Mouse (Mus musculus) neural tube, embryonic 14.5 days (tissue): Measurements from ENCODE around the gene Rad52. TPM values are rescaled to one million over a fixed set of nuclear protein-coding genes. Genes with fewer than 3 reads are reported as not detected.

Experiments
- ATAC-seq: fragments of 200-750 bp; cut with Nextera tagmentation; 2 replicates; pipeline ENCODE4 v1.8.0; 2017; ENCODE audit warnings: low read depth, mild to moderate bottlenecking, moderate TSS enrichment, moderate library complexity
- H3K27ac ChIP-seq: fragments of 300-500 bp; sonication (generic); 2 replicates; pipeline ENCODE4 v1.5.1; 2014; ENCODE audit warnings: low read depth, mild to moderate bottlenecking, control low read depth, low read length, moderate library complexity, mixed read lengths
- H3K27me3 ChIP-seq: fragments of 300-500 bp; sonication (generic); 2 replicates; pipeline ENCODE4 v1.6.1; 2014; ENCODE audit warnings: low read length; ENCODE audit not compliant: control insufficient read depth, insufficient read depth
- H3K36me3 ChIP-seq: fragments of 300-500 bp; sonication (generic); 2 replicates; pipeline ENCODE4 v1.6.1; 2014; ENCODE audit warnings: low read length, mixed read lengths; ENCODE audit not compliant: control insufficient read depth, insufficient read depth
- H3K4me1 ChIP-seq: fragments of 300-500 bp; sonication (generic); 2 replicates; pipeline ENCODE4 v1.6.1; 2014; ENCODE audit warnings: low read length; ENCODE audit not compliant: control insufficient read depth, insufficient read depth
- H3K4me2 ChIP-seq: fragments of 300-500 bp; sonication (generic); 2 replicates; pipeline ENCODE4 v1.6.1; 2014; ENCODE audit warnings: mild to moderate bottlenecking, low read depth, low read length, control low read depth
- H3K4me3 ChIP-seq: fragments of 300-500 bp; sonication (generic); 2 replicates; pipeline ENCODE4 v1.5.1; 2014; ENCODE audit warnings: low read depth, low read length, control low read depth, mixed read lengths
- H3K9ac ChIP-seq: fragments of 300-500 bp; sonication (generic); replicated peaks from 2 replicates; pipeline ENCODE4 v1.6.1; 2014; ENCODE audit warnings: low read depth, mild to moderate bottlenecking, control low read depth, low read length, mixed read lengths
- H3K9me3 ChIP-seq: fragments of 300-500 bp; sonication (generic); 2 replicates; pipeline ENCODE4 v1.6.1; 2016; ENCODE audit warnings: low read length; ENCODE audit not compliant: control insufficient read depth
- WGBS: fragments of 180-500 bp; shearing (Covaris S2); extraction: QIAGEN DNeasy Blood & Tissue Kit; methylation state at CpG from one replicate; pipeline ENCODE4 v1.1.7; 2014; 5-methylcytosine and 5-hydroxymethylcytosine counted together
- polyA plus RNA-seq: library from polyadenylated mRNA; unstranded; fragments of >200 nt; fragmentation: Nextera tagmentation; extraction: Ambion mirVana; gene quantifications from 2 replicates; pipeline ENCODE4 v1.2.1, GENCODE M21; 2014

Gene Rad52
- 23.3 and 25.7 TPM in 2 replicates for polyA plus RNA-seq

- Histone ChIP-seq H3K27ac (peak within 1 kb of the TSS; percentile 82), H3K9me3 (no peaks in the 10 kb centered on the region), H3K36me3 (no peaks in the 10 kb centered on the region), H3K9ac (peak within 1 kb of the TSS; percentile 83), H3K27me3 (no peaks in the 10 kb centered on the region), H3K4me2 (peak within 1 kb of the TSS; percentile 56), H3K4me3 (peak within 1 kb of the TSS; percentile 95), H3K4me1 (peaks cover 6% of the 10 kb centered on the region; the same call in 1 of the 2 replicates)
- ATAC-seq: peak; percentile 90
- WGBS: 1% methylated on average over 67 of the region's 67 CpGs
Observed at GRCm38 (mm10) chr6:119902204-119903080, at the start of gene Rad52. TSS of gene Rad52 (plus strand) at chr6:119902698.

- H3K9me3 ChIP-seq: no peaks in the 10 kb centered on the region
- no peak for ATAC-seq
- H3K27me3 ChIP-seq: no peaks in the 10 kb centered on the region
- no peaks in the 10 kb centered on the region for H3K36me3 ChIP-seq
- H3K9ac ChIP-seq: no peak overlapping the region
- no peak overlapping the region for H3K4me2 ChIP-seq
- no peak overlapping the region for H3K27ac ChIP-seq
- WGBS: 44% methylated on average over 2 of the region's 2 CpGs
- no peaks in the 10 kb centered on the region for H3K4me1 ChIP-seq
- H3K4me3 ChIP-seq: no peak overlapping the region
Observed at GRCm38 (mm10) chr6:119854156-119854555, 48.3 kb upstream of the Rad52 start.

GRCm38 (mm10) chr6:119855471-119855870, 47.0 kb upstream of the Rad52 start:
- Histone ChIP-seq H3K4me1 (no peaks in the 10 kb centered on the region), H3K4me3 (no peak overlapping the region), H3K27me3 (no peaks in the 10 kb centered on the region), H3K9me3 (no peaks in the 10 kb centered on the region), H3K4me2 (no peak overlapping the region), H3K27ac (no peak overlapping the region), H3K36me3 (no peaks in the 10 kb centered on the region), H3K9ac (no peak overlapping the region)
- ATAC-seq: no peak
- 89% methylated on average over 4 of the region's 4 CpGs for WGBS

- no peak for ATAC-seq
- H3K27me3 ChIP-seq: no peaks in the 10 kb centered on the region
Observed at GRCm38 (mm10) chr6:119860236-119860635, 42.3 kb upstream of the Rad52 start.

GRCm38 (mm10) chr6:119861519-119861918, 41.0 kb upstream of the Rad52 start:
- H3K9ac ChIP-seq: no peak overlapping the region
- no peak for ATAC-seq
- 39% methylated on average over 8 of the region's 8 CpGs for WGBS
- no peak overlapping the region for H3K27ac ChIP-seq
- H3K9me3 ChIP-seq: no peaks in the 10 kb centered on the region
- H3K27me3 ChIP-seq: no peaks in the 10 kb centered on the region
- H3K36me3 ChIP-seq: no peaks in the 10 kb centered on the region
- no peak overlapping the region for H3K4me2 ChIP-seq
- H3K4me1 ChIP-seq: no peaks in the 10 kb centered on the region
- H3K4me3 ChIP-seq: no peak overlapping the region

More at GRCm38 (mm10) chr6:119860236-119860635, 42.3 kb upstream of the Rad52 start:
- Histone ChIP-seq H3K4me3 (no peak overlapping the region), H3K9me3 (no peaks in the 10 kb centered on the region), H3K27ac (no peak overlapping the region), H3K36me3 (no peaks in the 10 kb centered on the region), H3K4me2 (no peak overlapping the region), H3K9ac (no peak overlapping the region), H3K4me1 (no peaks in the 10 kb centered on the region)
- 91% methylated on average over 2 of the region's 2 CpGs for WGBS

- Histone ChIP-seq H3K27me3 (no peaks in the 10 kb centered on the region), H3K9ac (no peak overlapping the region), H3K36me3 (no peaks in the 10 kb centered on the region), H3K4me3 (no peak overlapping the region), H3K4me2 (no peak overlapping the region), H3K27ac (no peak overlapping the region), H3K4me1 (no peaks in the 10 kb centered on the region), H3K9me3 (no peaks in the 10 kb centered on the region)
- WGBS: 88% methylated on average over 11 of the region's 11 CpGs
- ATAC-seq: no peak
Observed at GRCm38 (mm10) chr6:119864341-119865034, 38.0 kb upstream of the Rad52 start.

- no peaks in the 10 kb centered on the region for H3K9me3 ChIP-seq
- no peak for ATAC-seq
- H3K27me3 ChIP-seq: no peaks in the 10 kb centered on the region
- no peak overlapping the region for H3K27ac ChIP-seq
- no peak overlapping the region for H3K9ac ChIP-seq
- H3K4me3 ChIP-seq: no peak overlapping the region
- 85% methylated on average over 7 of the region's 7 CpGs for WGBS
- no peaks in the 10 kb centered on the region for H3K4me1 ChIP-seq
- H3K4me2 ChIP-seq: no peak overlapping the region
- no peaks in the 10 kb centered on the region for H3K36me3 ChIP-seq
Observed at GRCm38 (mm10) chr6:119883151-119883550, 19.3 kb upstream of the Rad52 start.

GRCm38 (mm10) chr6:119892711-119893110, 9.8 kb upstream of the Rad52 start:
- no peak for ATAC-seq
- H3K4me1 ChIP-seq: no peaks in the 10 kb centered on the region
- no peak overlapping the region for H3K27ac ChIP-seq
- H3K9me3 ChIP-seq: no peaks in the 10 kb centered on the region
- H3K4me2 ChIP-seq: no peak overlapping the region
- H3K36me3 ChIP-seq: no peaks in the 10 kb centered on the region
- no peak overlapping the region for H3K4me3 ChIP-seq
- 84% methylated on average over 7 of the region's 7 CpGs for WGBS
- H3K27me3 ChIP-seq: no peaks in the 10 kb centered on the region
- H3K9ac ChIP-seq: no peak overlapping the region
